Mouse (Mus musculus) small intestine, adult 2 months (tissue): ENCODE data around the gene Ssbp3.

Source experiments
- CTCF ChIP-seq: fragments of 200-500 bp; IDR thresholded peaks from 2 replicates; pipeline ENCODE4 v1.5.1; 2012; ENCODE audit warnings: low read depth, mild to moderate bottlenecking, control low read depth, inconsistent platforms, low read length, moderate library complexity, mixed read lengths; ENCODE audit not compliant: insufficient replicate concordance, insufficient read length; ENCODE audit errors: extremely low read depth
- POLR2A ChIP-seq: fragments of 200-500 bp; IDR thresholded peaks from 2 replicates; pipeline ENCODE4 v1.6.1; 2012; ENCODE audit warnings: low read depth, mild to moderate bottlenecking, control low read depth, inconsistent platforms, low read length, moderate library complexity

DNA sequence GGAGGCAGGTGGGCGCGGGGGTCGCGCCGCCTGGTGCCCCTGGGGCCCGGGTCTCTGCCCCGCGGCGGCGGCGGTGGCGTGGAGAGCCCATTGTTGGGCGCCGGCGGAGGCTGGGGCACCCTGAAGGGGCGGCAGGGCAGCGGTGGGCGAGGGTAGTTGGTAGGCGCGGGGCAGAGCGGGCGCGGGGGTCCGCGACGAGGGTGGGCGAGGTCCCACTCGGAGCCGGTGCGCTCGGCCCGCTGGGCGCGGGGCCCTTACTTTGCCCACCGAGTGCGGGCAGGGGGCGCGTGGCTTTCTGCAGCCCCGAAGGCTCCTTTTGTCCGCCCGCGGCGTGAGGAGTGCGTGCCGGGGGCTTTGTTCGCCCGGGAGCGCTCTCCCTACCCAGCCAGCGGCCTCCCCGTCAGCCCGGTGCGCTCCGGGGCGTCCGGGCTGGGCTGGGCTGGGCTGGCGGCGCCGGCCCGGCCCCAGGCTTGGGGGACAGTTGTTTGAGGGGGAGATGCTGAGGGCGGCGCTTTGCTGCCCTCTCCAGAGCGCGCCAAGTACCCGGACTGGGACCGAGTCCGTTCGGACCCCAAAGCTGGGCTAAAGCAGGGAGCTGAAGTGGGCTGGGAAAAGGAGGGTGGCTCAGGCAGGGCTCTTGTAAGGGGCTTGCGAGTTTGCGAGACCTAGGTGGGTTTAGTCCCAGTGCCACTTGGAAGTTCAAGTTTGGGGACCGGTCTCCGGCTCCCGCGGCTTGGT is 1.6 kb downstream of the Ssbp3 start:
- TF ChIP-seq CTCF (no peak), POLR2A (no peak)
